In the genomic region with DNA sequence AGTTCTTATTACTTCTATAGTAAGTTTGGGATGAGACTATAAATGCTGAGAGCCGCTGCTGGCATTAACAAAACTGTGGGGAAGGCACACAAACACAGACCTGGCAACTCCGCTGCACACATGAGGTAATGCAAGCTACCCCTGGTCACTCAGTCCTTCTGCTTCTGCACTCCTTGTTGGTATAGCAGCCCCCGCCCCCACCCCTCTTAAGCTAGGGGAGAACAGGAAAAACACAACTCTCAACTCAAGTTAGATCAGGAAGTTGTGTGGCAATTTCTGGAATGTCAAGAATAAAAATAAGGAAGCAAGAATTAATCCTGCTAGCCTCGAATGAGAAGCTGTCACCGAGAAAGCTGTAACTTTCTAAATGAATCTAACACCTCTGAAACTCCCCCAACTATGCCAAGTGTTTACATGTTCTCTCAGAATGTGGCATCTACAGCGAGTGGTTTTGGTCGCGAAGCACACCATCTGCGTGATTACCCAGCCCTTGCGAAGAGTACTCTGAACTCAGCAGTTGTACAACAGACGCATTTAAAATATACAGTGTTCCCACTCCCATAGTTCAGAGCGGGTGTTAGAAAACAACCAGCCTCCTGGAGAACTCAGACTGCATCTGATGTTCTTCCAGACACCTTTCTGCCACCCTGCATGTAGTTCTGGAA, we compare ENCODE assay signal across 9 mouse cellular contexts.
DNase-seq lines count a peak whose midpoint lies in the region; ATAC-seq lines count a peak whose summit lies in the region.
"Had no signal": no experiment of that assay in that cellular context is flagged by ENCODE, and none has a peak within 500 bp of the region (broad histone marks: within the 10 kb centered on the region; RNA-seq: fewer than 3 reads in every experiment).

No protein-coding gene starts in this region.

- peak; percentile 64; the same call in 1 of the 2 replicates for ATAC-seq in forebrain, embryonic 14.5 days
- ATAC-seq in limb, embryonic 11.5 days (ENCODE audit: insufficient number of reproducible peaks, low FRiP score, low TSS enrichment, low read depth), result no peak
- ATAC-seq in liver, embryonic 16.5 days (ENCODE audit: low read depth), result no peak
- no peak for ATAC-seq in stomach, embryonic 15.5 days (ENCODE audit: insufficient read depth, low FRiP score, low read depth)
- ATAC-seq in midbrain, embryonic 16.5 days, result no peak

- no peak overlapping the region for H3K4me2 ChIP-seq in forebrain, embryonic 14.5 days (ENCODE audit: low read length)
- no peak overlapping the region for H3K4me2 ChIP-seq in limb, embryonic 11.5 days (ENCODE audit: low read depth, severe bottlenecking)
- H3K4me2 ChIP-seq in liver, embryonic 16.5 days (ENCODE audit: low read depth, low read length), result peak overlapping the region; percentile 13; the same call in 1 of the 2 replicates
- H3K4me2 ChIP-seq in stomach, embryonic 15.5 days, result peak overlapping the region; percentile 33
- no peak overlapping the region for H3K4me2 ChIP-seq in midbrain, embryonic 16.5 days (ENCODE audit: low read length)

- peak; percentile 87 for DNase-seq in forebrain, embryonic 14.5 days (ENCODE audit: low spot score)
- no peak for DNase-seq in forebrain, embryonic 10.5 days (ENCODE audit: extremely low spot score, low spot score)
- no peak for DNase-seq in limb, embryonic 11.5 days (ENCODE audit: low spot score)
- no peak for DNase-seq in limb, embryonic 10.5 days (ENCODE audit: low spot score)
- DNase-seq in adrenal gland, postnatal 10 days, result no peak

- no peak overlapping the region for H3K9ac ChIP-seq in forebrain, embryonic 14.5 days (ENCODE audit: low read length)
- H3K9ac ChIP-seq in limb, embryonic 11.5 days (ENCODE audit: low read length), result peak overlapping the region; percentile 19; the same call in 1 of the 2 replicates
- no peak overlapping the region for H3K9ac ChIP-seq in liver, embryonic 16.5 days (ENCODE audit: low read depth, low read length)
- H3K9ac ChIP-seq in stomach, embryonic 15.5 days, result no peak overlapping the region
- no peak overlapping the region for H3K9ac ChIP-seq in midbrain, embryonic 16.5 days (ENCODE audit: low read depth, low read length)

- no peaks in the 10 kb centered on the region for H3K36me3 ChIP-seq in forebrain, embryonic 14.5 days (ENCODE audit: control insufficient read depth, insufficient read depth, low read length)
- H3K36me3 ChIP-seq in forebrain, embryonic 10.5 days (replicated peaks), result no peaks in the 10 kb centered on the region
- H3K36me3 ChIP-seq in limb, embryonic 11.5 days (ENCODE audit: control insufficient read depth, insufficient read depth, low read length), result no peaks in the 10 kb centered on the region
- no peaks in the 10 kb centered on the region for H3K36me3 ChIP-seq in limb, embryonic 10.5 days
- no peaks in the 10 kb centered on the region for H3K36me3 ChIP-seq in liver, embryonic 16.5 days (ENCODE audit: control insufficient read depth, insufficient read depth)
- H3K36me3 ChIP-seq in stomach, embryonic 15.5 days, result no peaks in the 10 kb centered on the region
- no peaks in the 10 kb centered on the region for H3K36me3 ChIP-seq in midbrain, embryonic 16.5 days (ENCODE audit: control insufficient read depth, insufficient read depth, low read length)

- H3K4me1 ChIP-seq in forebrain, embryonic 14.5 days (ENCODE audit: control insufficient read depth, insufficient read depth, low read length), result peaks cover 12% of the 10 kb centered on the region
- peaks cover 22% of the 10 kb centered on the region for H3K4me1 ChIP-seq in forebrain, embryonic 10.5 days
- no peaks in the 10 kb centered on the region for H3K4me1 ChIP-seq in limb, embryonic 11.5 days (ENCODE audit: control insufficient read depth, insufficient read depth, low read length)
- H3K4me1 ChIP-seq in limb, embryonic 10.5 days, result peaks cover 20% of the 10 kb centered on the region
- no peaks in the 10 kb centered on the region for H3K4me1 ChIP-seq in liver, embryonic 16.5 days (ENCODE audit: control insufficient read depth, low read depth, low read length)
- peaks cover 20% of the 10 kb centered on the region; the same call in 1 of the 2 replicates for H3K4me1 ChIP-seq in stomach, embryonic 15.5 days
- H3K4me1 ChIP-seq in midbrain, embryonic 16.5 days (ENCODE audit: control insufficient read depth, insufficient read depth, low read length), result peaks cover 14% of the 10 kb centered on the region

- H3K4me3 ChIP-seq in forebrain, embryonic 14.5 days (ENCODE audit: low read depth, low read length), result no peak overlapping the region
- H3K4me3 ChIP-seq in forebrain, embryonic 10.5 days, result no peak overlapping the region
- no peak overlapping the region for H3K4me3 ChIP-seq in limb, embryonic 11.5 days (ENCODE audit: low read depth, low read length)
- H3K4me3 ChIP-seq in limb, embryonic 10.5 days, result no peak overlapping the region
- H3K4me3 ChIP-seq in liver, embryonic 16.5 days (ENCODE audit: low read depth, low read length), result no peak overlapping the region
- H3K4me3 ChIP-seq in stomach, embryonic 15.5 days (replicated peaks), result no peak overlapping the region; the same call in 1 of the 2 replicates
- no peak overlapping the region for H3K4me3 ChIP-seq in midbrain, embryonic 16.5 days (ENCODE audit: low read depth, low read length)
- H3K4me3 ChIP-seq: erythroblast, embryonic 14.5 days had no signal

- H3K27me3 ChIP-seq in forebrain, embryonic 14.5 days (replicated peaks; ENCODE audit: control insufficient read depth, insufficient read depth, low read length), result no peaks in the 10 kb centered on the region
- no peaks in the 10 kb centered on the region; the same call in 1 of the 2 replicates for H3K27me3 ChIP-seq in forebrain, embryonic 10.5 days (ENCODE audit: poor library complexity, severe bottlenecking)
- no peaks in the 10 kb centered on the region for H3K27me3 ChIP-seq in limb, embryonic 11.5 days (ENCODE audit: control insufficient read depth, insufficient read depth, low read length)
- no peaks in the 10 kb centered on the region for H3K27me3 ChIP-seq in limb, embryonic 10.5 days (ENCODE audit: low read depth, poor library complexity, severe bottlenecking)
- no peaks in the 10 kb centered on the region for H3K27me3 ChIP-seq in liver, embryonic 16.5 days (ENCODE audit: control insufficient read depth, insufficient read depth, low read depth, low read length)
- no peaks in the 10 kb centered on the region for H3K27me3 ChIP-seq in stomach, embryonic 15.5 days (replicated peaks)
- H3K27me3 ChIP-seq in midbrain, embryonic 16.5 days (ENCODE audit: control insufficient read depth, insufficient read depth, low read depth, low read length), result no peaks in the 10 kb centered on the region

- H3K27ac ChIP-seq in forebrain, embryonic 14.5 days (ENCODE audit: low read depth, low read length), result no peak overlapping the region
- no peak overlapping the region for H3K27ac ChIP-seq in forebrain, embryonic 10.5 days
- no peak overlapping the region for H3K27ac ChIP-seq in limb, embryonic 11.5 days (replicated peaks; ENCODE audit: low read depth, low read length)
- no peak overlapping the region for H3K27ac ChIP-seq in limb, embryonic 10.5 days
- no peak overlapping the region for H3K27ac ChIP-seq in liver, embryonic 16.5 days (ENCODE audit: low read length)
- H3K27ac ChIP-seq in stomach, embryonic 15.5 days, result no peak overlapping the region
- no peak overlapping the region for H3K27ac ChIP-seq in midbrain, embryonic 16.5 days (ENCODE audit: low read length)

- no peaks in the 10 kb centered on the region for H3K9me3 ChIP-seq in forebrain, embryonic 14.5 days (replicated peaks; ENCODE audit: control insufficient read depth, low read length)
- H3K9me3 ChIP-seq in forebrain, embryonic 10.5 days, result no peaks in the 10 kb centered on the region
- no peaks in the 10 kb centered on the region for H3K9me3 ChIP-seq in limb, embryonic 11.5 days (ENCODE audit: control insufficient read depth, low read length)
- no peaks in the 10 kb centered on the region for H3K9me3 ChIP-seq in limb, embryonic 10.5 days (replicated peaks)
- H3K9me3 ChIP-seq in liver, embryonic 16.5 days (replicated peaks; ENCODE audit: control insufficient read depth, low read length), result no peaks in the 10 kb centered on the region
- no peaks in the 10 kb centered on the region for H3K9me3 ChIP-seq in stomach, embryonic 15.5 days
- no peaks in the 10 kb centered on the region for H3K9me3 ChIP-seq in midbrain, embryonic 16.5 days (replicated peaks; ENCODE audit: control insufficient read depth, low read length, poor library complexity, severe bottlenecking)

- WGBS in forebrain, embryonic 14.5 days, result 60% methylated on average over 12 of the region's 12 CpGs
- WGBS in forebrain, embryonic 10.5 days, result 84% methylated on average over 12 of the region's 12 CpGs
- WGBS in limb, embryonic 11.5 days, result 44% methylated on average over 12 of the region's 12 CpGs
- WGBS in limb, embryonic 10.5 days, result 53% methylated on average over 12 of the region's 12 CpGs
- WGBS in liver, embryonic 16.5 days (ENCODE audit: insufficient replicate concordance), result 22% methylated on average over 12 of the region's 12 CpGs
- WGBS in stomach, embryonic 15.5 days, result 29% methylated on average over 12 of the region's 12 CpGs
- 75% methylated on average over 12 of the region's 12 CpGs for WGBS in midbrain, embryonic 16.5 days

Comparison
In these comparisons a context has a peak if more than half of its experiments do, and no peak if none do; other contexts are left out.
1. H3K4me2 ChIP-seq: peak in liver, embryonic 16.5 days (single experiment) and stomach, embryonic 15.5 days (single experiment); none in forebrain, embryonic 14.5 days (single experiment), limb, embryonic 11.5 days (single experiment) and midbrain, embryonic 16.5 days (single experiment).